Mouse (Mus musculus): ENCODE measurements around the gene Kcnj6. TPM values are rescaled to one million over a fixed set of nuclear protein-coding genes. Genes with fewer than 3 reads are reported as not detected.
A peak's percentile ranks its signal among the peaks of the same experiment; 100 is the strongest.

The Kcnj6 gene
- polyA plus RNA-seq, 1 experiment = 9.7 TPM

- peaks cover 2% of the 10 kb centered on the region; the same call in 1 of the 2 replicates for H3K4me1 ChIP-seq (ENCODE audit: control insufficient read depth, insufficient read depth, low read length)
- H3K27me3 ChIP-seq (ENCODE audit: control insufficient read depth, insufficient read depth, low read length) = no peaks in the 10 kb centered on the region
- H3K36me3 ChIP-seq (ENCODE audit: control insufficient read depth, insufficient read depth, low read length) = no peaks in the 10 kb centered on the region
- peak overlapping the region; percentile 54 for H3K4me3 ChIP-seq (ENCODE audit: control insufficient read depth, low read depth, low read length)
- TF ChIP-seq CTCF (IDR thresholded peaks at IDR 0.05; ENCODE audit: control insufficient read depth, insufficient read depth, insufficient replicate concordance, low read depth, low read length) (no peak), POLR2A (IDR thresholded peaks at IDR 0.05; ENCODE audit: control insufficient read depth, low read depth, low read length) (no peak)
- H3K27ac ChIP-seq (ENCODE audit: control insufficient read depth, insufficient read depth, low read depth, low read length) = no peak overlapping the region
Measured at GRCm38 (mm10) chr16:94855990-94856389, 141.5 kb downstream of the Kcnj6 start.

- no peak overlapping the region for H3K4me3 ChIP-seq (ENCODE audit: control insufficient read depth, low read depth, low read length)
- no peaks in the 10 kb centered on the region for H3K36me3 ChIP-seq (ENCODE audit: control insufficient read depth, insufficient read depth, low read length)
- H3K27me3 ChIP-seq (ENCODE audit: control insufficient read depth, insufficient read depth, low read length) = no peaks in the 10 kb centered on the region
- no peak overlapping the region for H3K27ac ChIP-seq (ENCODE audit: control insufficient read depth, insufficient read depth, low read depth, low read length)
- no peak for TF ChIP-seq CTCF (IDR thresholded peaks at IDR 0.05; ENCODE audit: control insufficient read depth, insufficient read depth, insufficient replicate concordance, low read depth, low read length)
- no peak for TF ChIP-seq POLR2A (IDR thresholded peaks at IDR 0.05; ENCODE audit: control insufficient read depth, low read depth, low read length)
- H3K4me1 ChIP-seq (ENCODE audit: control insufficient read depth, insufficient read depth, low read length) = peaks cover 2% of the 10 kb centered on the region; the same call in 1 of the 2 replicates
Measured at GRCm38 (mm10) chr16:94852407-94853160, 144.9 kb downstream of the Kcnj6 start.

GRCm38 (mm10) chr16:94850393-94850792 is 147.1 kb downstream of the Kcnj6 start:
- Histone ChIP-seq H3K27ac (ENCODE audit: control insufficient read depth, insufficient read depth, low read depth, low read length) (no peak overlapping the region), H3K27me3 (ENCODE audit: control insufficient read depth, insufficient read depth, low read length) (no peaks in the 10 kb centered on the region), H3K36me3 (ENCODE audit: control insufficient read depth, insufficient read depth, low read length) (no peaks in the 10 kb centered on the region), H3K4me1 (ENCODE audit: control insufficient read depth, insufficient read depth, low read length) (no peaks in the 10 kb centered on the region), H3K4me3 (ENCODE audit: control insufficient read depth, low read depth, low read length) (no peak overlapping the region)
- TF ChIP-seq POLR2A (IDR thresholded peaks at IDR 0.05; ENCODE audit: control insufficient read depth, low read depth, low read length) (no peak), CTCF (IDR thresholded peaks at IDR 0.05; ENCODE audit: control insufficient read depth, insufficient read depth, insufficient replicate concordance, low read depth, low read length) (no peak)

- Histone ChIP-seq H3K4me3 (ENCODE audit: control insufficient read depth, low read depth, low read length) (no peak overlapping the region), H3K36me3 (ENCODE audit: control insufficient read depth, insufficient read depth, low read length) (no peaks in the 10 kb centered on the region), H3K27me3 (ENCODE audit: control insufficient read depth, insufficient read depth, low read length) (no peaks in the 10 kb centered on the region), H3K27ac (ENCODE audit: control insufficient read depth, insufficient read depth, low read depth, low read length) (no peak overlapping the region), H3K4me1 (ENCODE audit: control insufficient read depth, insufficient read depth, low read length) (no peaks in the 10 kb centered on the region)
- TF ChIP-seq CTCF (IDR thresholded peaks at IDR 0.05; ENCODE audit: control insufficient read depth, insufficient read depth, insufficient replicate concordance, low read depth, low read length) (no peak), POLR2A (IDR thresholded peaks at IDR 0.05; ENCODE audit: control insufficient read depth, low read depth, low read length) (no peak)
Measured at GRCm38 (mm10) chr16:94845996-94846395, 151.5 kb downstream of the Kcnj6 start.

GRCm38 (mm10) chr16:94844769-94845168 is 152.7 kb downstream of the Kcnj6 start:
- H3K27ac ChIP-seq (ENCODE audit: control insufficient read depth, insufficient read depth, low read depth, low read length) = no peak overlapping the region
- no peaks in the 10 kb centered on the region for H3K4me1 ChIP-seq (ENCODE audit: control insufficient read depth, insufficient read depth, low read length)
- no peak overlapping the region for H3K4me3 ChIP-seq (ENCODE audit: control insufficient read depth, low read depth, low read length)
- no peaks in the 10 kb centered on the region for H3K36me3 ChIP-seq (ENCODE audit: control insufficient read depth, insufficient read depth, low read length)
- H3K27me3 ChIP-seq (ENCODE audit: control insufficient read depth, insufficient read depth, low read length) = no peaks in the 10 kb centered on the region
- TF ChIP-seq CTCF (IDR thresholded peaks at IDR 0.05; ENCODE audit: control insufficient read depth, insufficient read depth, insufficient replicate concordance, low read depth, low read length) = no peak
- no peak for TF ChIP-seq POLR2A (IDR thresholded peaks at IDR 0.05; ENCODE audit: control insufficient read depth, low read depth, low read length)

- no peak overlapping the region for H3K4me3 ChIP-seq (ENCODE audit: control insufficient read depth, low read depth, low read length)
- no peak overlapping the region for H3K27ac ChIP-seq (ENCODE audit: control insufficient read depth, insufficient read depth, low read depth, low read length)
- H3K27me3 ChIP-seq (ENCODE audit: control insufficient read depth, insufficient read depth, low read length) = no peaks in the 10 kb centered on the region
- TF ChIP-seq CTCF (IDR thresholded peaks at IDR 0.05; ENCODE audit: control insufficient read depth, insufficient read depth, insufficient replicate concordance, low read depth, low read length) (no peak), POLR2A (IDR thresholded peaks at IDR 0.05; ENCODE audit: control insufficient read depth, low read depth, low read length) (no peak)
- no peaks in the 10 kb centered on the region for H3K4me1 ChIP-seq (ENCODE audit: control insufficient read depth, insufficient read depth, low read length)
- H3K36me3 ChIP-seq (ENCODE audit: control insufficient read depth, insufficient read depth, low read length) = no peaks in the 10 kb centered on the region
Measured at GRCm38 (mm10) chr16:94839398-94839797, 158.1 kb downstream of the Kcnj6 start.

GRCm38 (mm10) chr16:94837881-94838280 is 159.6 kb downstream of the Kcnj6 start:
- no peak for TF ChIP-seq POLR2A (IDR thresholded peaks at IDR 0.05; ENCODE audit: control insufficient read depth, low read depth, low read length)
- TF ChIP-seq CTCF (IDR thresholded peaks at IDR 0.05; ENCODE audit: control insufficient read depth, insufficient read depth, insufficient replicate concordance, low read depth, low read length) = no peak
- Histone ChIP-seq H3K4me1 (ENCODE audit: control insufficient read depth, insufficient read depth, low read length) (no peaks in the 10 kb centered on the region), H3K27ac (ENCODE audit: control insufficient read depth, insufficient read depth, low read depth, low read length) (no peak overlapping the region), H3K36me3 (ENCODE audit: control insufficient read depth, insufficient read depth, low read length) (no peaks in the 10 kb centered on the region), H3K4me3 (ENCODE audit: control insufficient read depth, low read depth, low read length) (no peak overlapping the region), H3K27me3 (ENCODE audit: control insufficient read depth, insufficient read depth, low read length) (no peaks in the 10 kb centered on the region)
